Mouse (Mus musculus): ENCODE results near the gene Galp. TPM values are rescaled to one million over a fixed set of nuclear protein-coding genes. Genes with fewer than 3 reads are reported as not detected.
A peak's percentile ranks its signal among the peaks of the same experiment; 100 is the strongest.

Gene Galp
- polyA plus RNA-seq, 1 experiment from 2014 or later = not detected

DNA sequence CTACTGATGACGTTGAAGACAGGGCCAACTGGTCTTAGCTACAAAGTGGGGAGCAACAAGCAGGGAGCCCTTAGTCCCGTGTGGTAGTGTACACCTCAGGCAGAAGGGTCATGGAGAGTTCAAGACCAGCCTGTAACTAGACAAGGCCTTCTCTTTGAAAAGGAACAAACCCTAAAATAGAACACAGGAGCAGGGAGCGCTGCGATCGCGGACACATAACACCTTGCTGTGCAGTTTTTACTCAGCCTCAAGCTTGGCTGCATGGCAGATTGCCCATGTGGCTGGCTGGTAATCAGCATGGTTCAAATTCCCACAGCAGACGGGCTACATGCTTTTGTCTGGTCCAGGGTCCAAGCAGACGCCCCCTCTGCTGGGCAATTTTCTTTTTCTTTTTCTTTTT, 12.4 kb upstream of the Galp start:
- Histone ChIP-seq H3K9ac (ENCODE audit: low read length) (no peak overlapping the region), H3K36me3 (ENCODE audit: control insufficient read depth, insufficient read depth, low read length) (peaks cover 14% of the 10 kb centered on the region), H3K4me3 (ENCODE audit: low read depth, low read length) (no peak overlapping the region), H3K4me2 (ENCODE audit: low read depth, severe bottlenecking) (no peak overlapping the region), H3K27ac (replicated peaks; ENCODE audit: low read depth, low read length) (no peak overlapping the region), H3K9me3 (ENCODE audit: control insufficient read depth, low read length) (peaks cover 2% of the 10 kb centered on the region; the same call in 1 of the 2 replicates), H3K27me3 (ENCODE audit: control insufficient read depth, insufficient read depth, low read length) (no peaks in the 10 kb centered on the region), H3K4me1 (ENCODE audit: control insufficient read depth, insufficient read depth, low read length) (no peaks in the 10 kb centered on the region)
- WGBS = 90% methylated on average over 8 of the region's 8 CpGs
- ATAC-seq (ENCODE audit: insufficient number of reproducible peaks, low FRiP score, low TSS enrichment, low read depth) (no peak), DNase-seq (ENCODE audit: low spot score) (no peak)

- Histone ChIP-seq H3K4me2 (ENCODE audit: low read depth, severe bottlenecking) (no peak overlapping the region), H3K27ac (replicated peaks; ENCODE audit: low read depth, low read length) (no peak overlapping the region), H3K4me3 (ENCODE audit: low read depth, low read length) (no peak overlapping the region), H3K9ac (ENCODE audit: low read length) (no peak overlapping the region), H3K36me3 (ENCODE audit: control insufficient read depth, insufficient read depth, low read length) (peaks cover 14% of the 10 kb centered on the region), H3K4me1 (ENCODE audit: control insufficient read depth, insufficient read depth, low read length) (no peaks in the 10 kb centered on the region), H3K9me3 (ENCODE audit: control insufficient read depth, low read length) (peaks cover 2% of the 10 kb centered on the region; the same call in 1 of the 2 replicates), H3K27me3 (ENCODE audit: control insufficient read depth, insufficient read depth, low read length) (no peaks in the 10 kb centered on the region)
- WGBS = 94% methylated on average over 1 of the region's 1 CpGs
- DNase-seq (ENCODE audit: low spot score) (no peak), ATAC-seq (ENCODE audit: insufficient number of reproducible peaks, low FRiP score, low TSS enrichment, low read depth) (no peak)
Observed at GRCm38 (mm10) chr7:6185391-6185790, 11.5 kb upstream of the Galp start.

DNA sequence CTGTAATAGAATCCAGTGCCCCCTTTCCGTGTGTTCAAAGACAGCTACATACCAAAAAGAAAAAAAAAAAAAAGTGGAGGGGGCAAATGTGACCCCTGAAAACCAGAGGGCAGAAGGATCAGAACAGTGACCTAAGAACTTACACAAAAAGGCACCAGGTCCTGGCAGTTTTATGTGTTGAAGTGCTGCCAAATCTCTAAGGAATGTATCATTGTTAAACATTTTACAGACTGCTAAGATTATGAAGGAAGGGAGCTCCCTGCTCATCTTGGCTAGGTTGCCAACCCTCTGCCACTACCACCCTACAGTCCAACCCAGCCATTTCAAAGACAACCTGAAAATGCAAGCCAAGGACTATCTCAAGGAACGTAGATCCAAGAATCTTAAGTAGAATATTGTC, 10.7 kb upstream of the Galp start:
- Histone ChIP-seq H3K27ac (replicated peaks; ENCODE audit: low read depth, low read length) (no peak overlapping the region), H3K27me3 (ENCODE audit: control insufficient read depth, insufficient read depth, low read length) (no peaks in the 10 kb centered on the region), H3K4me1 (ENCODE audit: control insufficient read depth, insufficient read depth, low read length) (no peaks in the 10 kb centered on the region), H3K9me3 (ENCODE audit: control insufficient read depth, low read length) (peaks cover 2% of the 10 kb centered on the region; the same call in 1 of the 2 replicates), H3K9ac (ENCODE audit: low read length) (no peak overlapping the region), H3K36me3 (ENCODE audit: control insufficient read depth, insufficient read depth, low read length) (peaks cover 14% of the 10 kb centered on the region), H3K4me3 (ENCODE audit: low read depth, low read length) (no peak overlapping the region), H3K4me2 (ENCODE audit: low read depth, severe bottlenecking) (no peak overlapping the region)
- ATAC-seq (ENCODE audit: insufficient number of reproducible peaks, low FRiP score, low TSS enrichment, low read depth) (no peak), DNase-seq (ENCODE audit: low spot score) (no peak)
- 90% methylated on average over 2 of the region's 2 CpGs for WGBS

- peaks cover 2% of the 10 kb centered on the region; the same call in 1 of the 2 replicates for H3K9me3 ChIP-seq (ENCODE audit: control insufficient read depth, low read length)
- no peaks in the 10 kb centered on the region for H3K27me3 ChIP-seq (ENCODE audit: control insufficient read depth, insufficient read depth, low read length)
- H3K36me3 ChIP-seq (ENCODE audit: control insufficient read depth, insufficient read depth, low read length) = peaks cover 14% of the 10 kb centered on the region
- no peak overlapping the region for H3K27ac ChIP-seq (replicated peaks; ENCODE audit: low read depth, low read length)
- H3K4me3 ChIP-seq (ENCODE audit: low read depth, low read length) = no peak overlapping the region
- no peaks in the 10 kb centered on the region for H3K4me1 ChIP-seq (ENCODE audit: control insufficient read depth, insufficient read depth, low read length)
- 89% methylated on average over 2 of the region's 2 CpGs for WGBS
- DNase-seq (ENCODE audit: low spot score) (no peak), ATAC-seq (ENCODE audit: insufficient number of reproducible peaks, low FRiP score, low TSS enrichment, low read depth) (no peak)
- no peak overlapping the region for H3K4me2 ChIP-seq (ENCODE audit: low read depth, severe bottlenecking)
- no peak overlapping the region for H3K9ac ChIP-seq (ENCODE audit: low read length)
Observed at GRCm38 (mm10) chr7:6186756-6187155, 10.1 kb upstream of the Galp start.

GRCm38 (mm10) chr7:6189542-6189941, 7.3 kb upstream of the Galp start:
- H3K4me3 ChIP-seq (ENCODE audit: low read depth, low read length) = no peak overlapping the region
- no peaks in the 10 kb centered on the region for H3K4me1 ChIP-seq (ENCODE audit: control insufficient read depth, insufficient read depth, low read length)
- H3K27me3 ChIP-seq (ENCODE audit: control insufficient read depth, insufficient read depth, low read length) = no peaks in the 10 kb centered on the region
- H3K4me2 ChIP-seq (ENCODE audit: low read depth, severe bottlenecking) = no peak overlapping the region
- H3K27ac ChIP-seq (replicated peaks; ENCODE audit: low read depth, low read length) = no peak overlapping the region
- ATAC-seq (ENCODE audit: insufficient number of reproducible peaks, low FRiP score, low TSS enrichment, low read depth) (no peak), DNase-seq (ENCODE audit: low spot score) (peak; percentile 28)
- H3K9me3 ChIP-seq (ENCODE audit: control insufficient read depth, low read length) = 0 out of 2 replicates have a peak, but pooled peaks cover 2% of the 10 kb centered on the region
- peaks cover 14% of the 10 kb centered on the region for H3K36me3 ChIP-seq (ENCODE audit: control insufficient read depth, insufficient read depth, low read length)
- WGBS = 32% methylated on average over 43 of the region's 45 CpGs
- no peak overlapping the region for H3K9ac ChIP-seq (ENCODE audit: low read length)

GRCm38 (mm10) chr7:6191376-6191775, 5.5 kb upstream of the Galp start:
- Histone ChIP-seq H3K27me3 (ENCODE audit: control insufficient read depth, insufficient read depth, low read length) (no peaks in the 10 kb centered on the region), H3K4me1 (ENCODE audit: control insufficient read depth, insufficient read depth, low read length) (no peaks in the 10 kb centered on the region), H3K4me2 (ENCODE audit: low read depth, severe bottlenecking) (no peak overlapping the region), H3K4me3 (ENCODE audit: low read depth, low read length) (no peak overlapping the region), H3K9me3 (ENCODE audit: control insufficient read depth, low read length) (no peaks in the 10 kb centered on the region), H3K36me3 (ENCODE audit: control insufficient read depth, insufficient read depth, low read length) (peaks cover 11% of the 10 kb centered on the region), H3K27ac (replicated peaks; ENCODE audit: low read depth, low read length) (no peak overlapping the region), H3K9ac (ENCODE audit: low read length) (no peak overlapping the region)
- ATAC-seq (ENCODE audit: insufficient number of reproducible peaks, low FRiP score, low TSS enrichment, low read depth) (no peak), DNase-seq (ENCODE audit: low spot score) (peak; percentile 78)
- 36% methylated on average over 3 of the region's 3 CpGs for WGBS

DNA sequence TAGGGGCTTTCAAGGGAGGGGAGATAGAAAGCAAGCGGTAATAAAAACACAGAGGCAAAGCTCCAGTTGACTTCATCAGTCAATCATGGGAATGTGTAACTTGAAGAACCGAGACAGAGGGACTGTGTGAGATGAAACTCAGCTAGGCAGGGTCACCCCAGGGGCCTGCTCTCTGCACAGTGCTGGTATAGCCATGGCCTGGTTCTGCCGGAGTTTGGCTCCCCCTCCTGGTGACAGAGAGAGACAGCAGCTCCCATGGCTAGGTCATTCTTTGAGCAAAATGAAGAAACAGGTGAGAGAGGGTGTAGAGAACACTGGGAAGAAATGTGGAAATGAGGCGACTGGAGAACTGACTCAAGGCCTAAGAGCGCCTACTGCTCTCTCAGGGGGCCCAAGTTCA, 2.8 kb upstream of the Galp start:
- Histone ChIP-seq H3K9ac (ENCODE audit: low read length) (no peak overlapping the region), H3K9me3 (ENCODE audit: control insufficient read depth, low read length) (no peaks in the 10 kb centered on the region), H3K4me3 (ENCODE audit: low read depth, low read length) (no peak overlapping the region), H3K4me1 (ENCODE audit: control insufficient read depth, insufficient read depth, low read length) (no peaks in the 10 kb centered on the region), H3K36me3 (ENCODE audit: control insufficient read depth, insufficient read depth, low read length) (peaks cover 2% of the 10 kb centered on the region), H3K27me3 (ENCODE audit: control insufficient read depth, insufficient read depth, low read length) (no peaks in the 10 kb centered on the region), H3K4me2 (ENCODE audit: low read depth, severe bottlenecking) (no peak overlapping the region), H3K27ac (replicated peaks; ENCODE audit: low read depth, low read length) (no peak overlapping the region)
- ATAC-seq (ENCODE audit: insufficient number of reproducible peaks, low FRiP score, low TSS enrichment, low read depth) = peak; percentile 73
- DNase-seq (ENCODE audit: low spot score) = peak; percentile 77
- WGBS = 22% methylated on average over 5 of the region's 5 CpGs

DNA sequence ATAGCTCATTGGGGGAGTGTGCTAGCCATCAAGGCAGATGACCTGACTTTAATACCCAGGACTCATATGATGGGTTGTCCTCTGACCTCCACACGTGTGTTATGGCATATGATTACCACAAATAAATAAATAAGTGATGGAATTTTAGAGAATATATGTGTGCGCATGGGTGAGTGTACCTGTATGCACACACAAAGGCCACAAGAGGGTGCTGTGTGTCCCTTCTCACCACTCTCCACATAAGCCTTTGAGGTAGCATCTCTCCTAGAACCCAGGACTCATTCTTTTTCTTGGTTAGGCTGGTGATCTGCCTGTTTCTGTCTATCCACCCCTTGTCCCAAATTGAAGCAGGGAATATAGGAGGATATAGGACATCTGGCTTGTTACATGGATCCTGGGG, 1.1 kb upstream of the Galp start:
- ATAC-seq (ENCODE audit: insufficient number of reproducible peaks, low FRiP score, low TSS enrichment, low read depth) (no peak), DNase-seq (ENCODE audit: low spot score) (no peak)
- Histone ChIP-seq H3K9ac (ENCODE audit: low read length) (no peak overlapping the region), H3K9me3 (ENCODE audit: control insufficient read depth, low read length) (no peaks in the 10 kb centered on the region), H3K36me3 (ENCODE audit: control insufficient read depth, insufficient read depth, low read length) (no peaks in the 10 kb centered on the region), H3K4me2 (ENCODE audit: low read depth, severe bottlenecking) (no peak overlapping the region), H3K27ac (replicated peaks; ENCODE audit: low read depth, low read length) (no peak overlapping the region), H3K4me3 (ENCODE audit: low read depth, low read length) (no peak overlapping the region), H3K27me3 (ENCODE audit: control insufficient read depth, insufficient read depth, low read length) (no peaks in the 10 kb centered on the region), H3K4me1 (ENCODE audit: control insufficient read depth, insufficient read depth, low read length) (no peaks in the 10 kb centered on the region)
- 50% methylated on average over 2 of the region's 2 CpGs for WGBS

DNA sequence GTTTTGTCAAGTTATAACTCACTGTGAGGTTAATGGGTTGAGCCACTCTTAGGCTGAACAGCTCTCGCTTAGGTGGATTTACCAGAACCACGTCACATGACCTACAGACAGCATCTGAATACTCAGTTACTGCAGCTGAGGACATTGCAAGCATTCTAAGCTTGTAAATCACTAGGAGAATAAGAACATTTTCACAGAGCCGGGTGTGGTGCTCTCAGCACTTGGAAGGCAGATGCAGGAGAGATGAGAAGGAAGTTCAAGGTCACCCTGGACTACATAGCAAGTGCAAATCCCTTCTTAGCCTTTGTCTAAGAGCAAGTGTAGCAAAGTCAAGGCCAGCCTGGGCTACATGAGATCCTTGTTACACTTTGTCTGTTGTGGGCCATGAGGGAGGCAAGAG, 7.3 kb downstream of the Galp start:
- H3K4me2 ChIP-seq (ENCODE audit: low read depth, severe bottlenecking) = no peak overlapping the region
- no peak for ATAC-seq (ENCODE audit: insufficient number of reproducible peaks, low FRiP score, low TSS enrichment, low read depth)
- H3K4me3 ChIP-seq (ENCODE audit: low read depth, low read length) = no peak overlapping the region
- H3K36me3 ChIP-seq (ENCODE audit: control insufficient read depth, insufficient read depth, low read length) = no peaks in the 10 kb centered on the region
- no peaks in the 10 kb centered on the region for H3K9me3 ChIP-seq (ENCODE audit: control insufficient read depth, low read length)
- H3K27me3 ChIP-seq (ENCODE audit: control insufficient read depth, insufficient read depth, low read length) = no peaks in the 10 kb centered on the region
- no peak overlapping the region for H3K9ac ChIP-seq (ENCODE audit: low read length)
- H3K4me1 ChIP-seq (ENCODE audit: control insufficient read depth, insufficient read depth, low read length) = no peaks in the 10 kb centered on the region
- H3K27ac ChIP-seq (replicated peaks; ENCODE audit: low read depth, low read length) = no peak overlapping the region
- DNase-seq (ENCODE audit: low spot score) = no peak
- 72% methylated on average over 3 of the region's 3 CpGs for WGBS
